Mouse (Mus musculus): ENCODE results near the gene March6. TPM values are rescaled to one million over a fixed set of nuclear protein-coding genes. Genes with fewer than 3 reads are reported as not detected.

March6 gene
- polyA plus RNA-seq, 1 experiment from 2014 or later, result 42.4 TPM

- no peaks in the 10 kb centered on the region for H3K9me3 ChIP-seq (ENCODE audit: control insufficient read depth, low read length)
- peaks cover 37% of the 10 kb centered on the region for H3K36me3 ChIP-seq (ENCODE audit: control insufficient read depth, insufficient read depth, low read length)
- 76% methylated on average over 4 of the region's 4 CpGs for whole genome bisulfite sequencing
- H3K4me2 ChIP-seq (replicated peaks; ENCODE audit: low read depth, low read length), result no peak overlapping the region
- no peaks in the 10 kb centered on the region for H3K27me3 ChIP-seq (ENCODE audit: control insufficient read depth, insufficient read depth, low read length)
- no peak overlapping the region for H3K27ac ChIP-seq (ENCODE audit: low read depth, low read length)
- H3K4me1 ChIP-seq (ENCODE audit: control insufficient read depth, insufficient read depth, low read length), result no peaks in the 10 kb centered on the region
- no peak for ATAC-seq (ENCODE audit: low FRiP score, low TSS enrichment)
- no peak overlapping the region for H3K9ac ChIP-seq (ENCODE audit: low read depth, low read length)
- no peak overlapping the region for H3K4me3 ChIP-seq (ENCODE audit: low read length)
These were observed 57.9 kb downstream of the March6 start for GRCm38 (mm10) chr15:31472645-31473574.

- H3K4me2 ChIP-seq (replicated peaks; ENCODE audit: low read depth, low read length), result no peak overlapping the region
- H3K27me3 ChIP-seq (ENCODE audit: control insufficient read depth, insufficient read depth, low read length), result no peaks in the 10 kb centered on the region
- no peaks in the 10 kb centered on the region for H3K4me1 ChIP-seq (ENCODE audit: control insufficient read depth, insufficient read depth, low read length)
- peaks cover 34% of the 10 kb centered on the region; the same call in 1 of the 2 replicates for H3K36me3 ChIP-seq (ENCODE audit: control insufficient read depth, insufficient read depth, low read length)
- WGBS, result 94% methylated on average over 4 of the region's 4 CpGs
- no peak overlapping the region for H3K27ac ChIP-seq (ENCODE audit: low read depth, low read length)
- no peak for ATAC-seq (ENCODE audit: low FRiP score, low TSS enrichment)
- no peak overlapping the region for H3K9ac ChIP-seq (ENCODE audit: low read depth, low read length)
- no peak overlapping the region for H3K4me3 ChIP-seq (ENCODE audit: low read length)
- no peaks in the 10 kb centered on the region for H3K9me3 ChIP-seq (ENCODE audit: control insufficient read depth, low read length)
These were observed 59.3 kb downstream of the March6 start for GRCm38 (mm10) chr15:31471529-31471928.

GRCm38 (mm10) chr15:31469497-31469896 is 61.4 kb downstream of the March6 start:
- no peaks in the 10 kb centered on the region for H3K9me3 ChIP-seq (ENCODE audit: control insufficient read depth, low read length)

GRCm38 (mm10) chr15:31468806-31469205 is 62.0 kb downstream of the March6 start:
- H3K36me3 ChIP-seq (ENCODE audit: control insufficient read depth, insufficient read depth, low read length), result peaks cover 34% of the 10 kb centered on the region
- H3K27me3 ChIP-seq (ENCODE audit: control insufficient read depth, insufficient read depth, low read length), result no peaks in the 10 kb centered on the region
- 61% methylated on average over 5 of the region's 5 CpGs for WGBS
- H3K9me3 ChIP-seq (ENCODE audit: control insufficient read depth, low read length), result no peaks in the 10 kb centered on the region
- H3K4me1 ChIP-seq (ENCODE audit: control insufficient read depth, insufficient read depth, low read length), result no peaks in the 10 kb centered on the region
- no peak overlapping the region for H3K9ac ChIP-seq (ENCODE audit: low read depth, low read length)
- ATAC-seq (ENCODE audit: low FRiP score, low TSS enrichment), result no peak
- no peak overlapping the region for H3K4me2 ChIP-seq (replicated peaks; ENCODE audit: low read depth, low read length)
- H3K27ac ChIP-seq (ENCODE audit: low read depth, low read length), result no peak overlapping the region
- H3K4me3 ChIP-seq (ENCODE audit: low read length), result no peak overlapping the region

More at GRCm38 (mm10) chr15:31469497-31469896, 61.4 kb downstream of the March6 start:
- no peak overlapping the region for H3K4me3 ChIP-seq (ENCODE audit: low read length)
- ATAC-seq (ENCODE audit: low FRiP score, low TSS enrichment), result no peak
- H3K9ac ChIP-seq (ENCODE audit: low read depth, low read length), result no peak overlapping the region
- H3K27me3 ChIP-seq (ENCODE audit: control insufficient read depth, insufficient read depth, low read length), result no peaks in the 10 kb centered on the region
- H3K4me2 ChIP-seq (replicated peaks; ENCODE audit: low read depth, low read length), result no peak overlapping the region
- no peaks in the 10 kb centered on the region for H3K4me1 ChIP-seq (ENCODE audit: control insufficient read depth, insufficient read depth, low read length)
- WGBS, result 62% methylated on average over 4 of the region's 4 CpGs
- peaks cover 34% of the 10 kb centered on the region for H3K36me3 ChIP-seq (ENCODE audit: control insufficient read depth, insufficient read depth, low read length)
- no peak overlapping the region for H3K27ac ChIP-seq (ENCODE audit: low read depth, low read length)

GRCm38 (mm10) chr15:31466749-31467148 is 64.1 kb downstream of the March6 start:
- no peak overlapping the region for H3K4me2 ChIP-seq (replicated peaks; ENCODE audit: low read depth, low read length)
- no peak for ATAC-seq (ENCODE audit: low FRiP score, low TSS enrichment)
- no peaks in the 10 kb centered on the region for H3K4me1 ChIP-seq (ENCODE audit: control insufficient read depth, insufficient read depth, low read length)
- WGBS, result 100% methylated on average over 1 of the region's 1 CpGs
- peaks cover 52% of the 10 kb centered on the region for H3K36me3 ChIP-seq (ENCODE audit: control insufficient read depth, insufficient read depth, low read length)
- H3K4me3 ChIP-seq (ENCODE audit: low read length), result no peak overlapping the region
- H3K27ac ChIP-seq (ENCODE audit: low read depth, low read length), result no peak overlapping the region
- no peaks in the 10 kb centered on the region for H3K27me3 ChIP-seq (ENCODE audit: control insufficient read depth, insufficient read depth, low read length)
- H3K9me3 ChIP-seq (ENCODE audit: control insufficient read depth, low read length), result no peaks in the 10 kb centered on the region
- no peak overlapping the region for H3K9ac ChIP-seq (ENCODE audit: low read depth, low read length)

- ATAC-seq (ENCODE audit: low FRiP score, low TSS enrichment), result no peak
- no peaks in the 10 kb centered on the region for H3K9me3 ChIP-seq (ENCODE audit: control insufficient read depth, low read length)
- H3K4me3 ChIP-seq (ENCODE audit: low read length), result no peak overlapping the region
- H3K9ac ChIP-seq (ENCODE audit: low read depth, low read length), result no peak overlapping the region
- WGBS, result 94% methylated on average over 5 of the region's 5 CpGs
- H3K4me2 ChIP-seq (replicated peaks; ENCODE audit: low read depth, low read length), result no peak overlapping the region
- no peaks in the 10 kb centered on the region for H3K4me1 ChIP-seq (ENCODE audit: control insufficient read depth, insufficient read depth, low read length)
- no peaks in the 10 kb centered on the region for H3K27me3 ChIP-seq (ENCODE audit: control insufficient read depth, insufficient read depth, low read length)
- no peak overlapping the region for H3K27ac ChIP-seq (ENCODE audit: low read depth, low read length)
- H3K36me3 ChIP-seq (ENCODE audit: control insufficient read depth, insufficient read depth, low read length), result peaks cover 53% of the 10 kb centered on the region
These were observed 64.6 kb downstream of the March6 start for GRCm38 (mm10) chr15:31466295-31466694.

- Histone ChIP-seq H3K27ac (ENCODE audit: low read depth, low read length) (no peak overlapping the region), H3K4me2 (replicated peaks; ENCODE audit: low read depth, low read length) (no peak overlapping the region), H3K4me3 (ENCODE audit: low read length) (no peak overlapping the region), H3K4me1 (ENCODE audit: control insufficient read depth, insufficient read depth, low read length) (no peaks in the 10 kb centered on the region), H3K27me3 (ENCODE audit: control insufficient read depth, insufficient read depth, low read length) (no peaks in the 10 kb centered on the region), H3K36me3 (ENCODE audit: control insufficient read depth, insufficient read depth, low read length) (peaks cover 58% of the 10 kb centered on the region), H3K9ac (ENCODE audit: low read depth, low read length) (no peak overlapping the region), H3K9me3 (ENCODE audit: control insufficient read depth, low read length) (no peaks in the 10 kb centered on the region)
- 95% methylated on average over 2 of the region's 2 CpGs for WGBS
- no peak for ATAC-seq (ENCODE audit: low FRiP score, low TSS enrichment)
These were observed 65.0 kb downstream of the March6 start for GRCm38 (mm10) chr15:31465806-31466205.

GRCm38 (mm10) chr15:31460571-31460970 is 70.3 kb downstream of the March6 start:
- WGBS, result 85% methylated on average over 2 of the region's 2 CpGs
- Histone ChIP-seq H3K27ac (ENCODE audit: low read depth, low read length) (no peak overlapping the region), H3K4me1 (ENCODE audit: control insufficient read depth, insufficient read depth, low read length) (no peaks in the 10 kb centered on the region), H3K36me3 (ENCODE audit: control insufficient read depth, insufficient read depth, low read length) (peaks cover 80% of the 10 kb centered on the region), H3K9me3 (ENCODE audit: control insufficient read depth, low read length) (no peaks in the 10 kb centered on the region), H3K9ac (ENCODE audit: low read depth, low read length) (no peak overlapping the region), H3K27me3 (ENCODE audit: control insufficient read depth, insufficient read depth, low read length) (no peaks in the 10 kb centered on the region), H3K4me2 (replicated peaks; ENCODE audit: low read depth, low read length) (no peak overlapping the region), H3K4me3 (ENCODE audit: low read length) (no peak overlapping the region)
- no peak for ATAC-seq (ENCODE audit: low FRiP score, low TSS enrichment)

GRCm38 (mm10) chr15:31458081-31458480 is 72.8 kb downstream of the March6 start:
- H3K27ac ChIP-seq (ENCODE audit: low read depth, low read length), result no peak overlapping the region
- no peak overlapping the region for H3K4me2 ChIP-seq (replicated peaks; ENCODE audit: low read depth, low read length)
- peaks cover 59% of the 10 kb centered on the region for H3K36me3 ChIP-seq (ENCODE audit: control insufficient read depth, insufficient read depth, low read length)
- 90% methylated on average over 7 of the region's 7 CpGs for WGBS
- no peaks in the 10 kb centered on the region for H3K9me3 ChIP-seq (ENCODE audit: control insufficient read depth, low read length)
- no peak overlapping the region for H3K9ac ChIP-seq (ENCODE audit: low read depth, low read length)
- no peak overlapping the region for H3K4me3 ChIP-seq (ENCODE audit: low read length)
- no peaks in the 10 kb centered on the region for H3K4me1 ChIP-seq (ENCODE audit: control insufficient read depth, insufficient read depth, low read length)
- no peaks in the 10 kb centered on the region for H3K27me3 ChIP-seq (ENCODE audit: control insufficient read depth, insufficient read depth, low read length)
- no peak for ATAC-seq (ENCODE audit: low FRiP score, low TSS enrichment)
